Mouse (Mus musculus): ENCODE results near the gene Sit1. TPM values are rescaled to one million over a fixed set of nuclear protein-coding genes. Genes with fewer than 3 reads are reported as not detected.

Gene Sit1
- under 1 TPM in 1 of 4 experiments, not detected in 3; 0.48 TPM for total RNA-seq (2022)

DNA sequence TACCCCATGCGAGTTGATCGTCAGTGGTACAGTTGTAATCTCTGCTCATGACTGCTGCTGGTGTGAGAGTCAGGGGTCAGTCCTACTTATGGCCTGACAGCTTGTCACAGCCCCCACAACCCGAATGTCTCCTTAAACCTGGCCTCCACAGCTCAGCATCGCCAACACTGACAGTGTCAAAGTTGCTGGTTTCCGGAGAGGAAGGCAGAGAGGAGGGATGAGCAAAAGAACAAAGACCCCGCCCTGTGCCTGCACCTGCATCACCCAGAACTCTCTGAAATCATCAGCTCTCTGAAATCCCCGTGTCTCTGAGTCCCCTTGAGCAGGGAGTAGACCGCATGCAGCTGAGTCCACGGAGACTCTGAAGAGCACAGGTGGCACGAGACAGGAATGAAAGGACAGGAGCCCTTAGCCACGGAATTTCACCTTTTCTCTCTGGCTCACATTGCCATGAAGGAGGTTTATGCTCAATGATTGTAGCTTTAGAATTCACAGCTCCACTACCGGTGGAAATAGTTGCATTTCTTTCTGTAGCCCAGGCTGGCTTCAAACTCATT, at the start of gene Sit1:
TSS of gene Sit1 (minus strand) at position 200 of the 557 bp plus-strand sequence.
- no peak for DNase-seq

DNA sequence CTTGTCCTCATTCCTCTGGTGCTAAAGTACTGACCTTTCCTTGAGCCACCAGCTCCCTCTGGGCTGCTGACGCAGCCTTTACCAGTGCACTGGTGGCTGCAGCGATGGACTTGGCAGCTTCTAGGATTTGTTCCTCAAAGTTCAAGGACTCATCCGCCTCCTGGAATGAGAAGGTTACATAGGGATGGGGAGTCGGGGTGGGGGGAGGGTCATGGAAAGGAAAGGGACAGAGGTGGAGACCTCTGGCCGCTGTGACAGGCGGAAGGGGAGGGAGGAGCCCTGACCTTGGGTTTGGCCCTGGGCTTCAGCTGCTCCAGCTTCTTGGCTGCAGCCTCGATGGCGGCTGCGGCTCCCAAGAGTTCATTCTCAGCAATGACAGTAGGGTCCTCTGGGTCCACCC, 49.7 kb upstream of the Sit1 start:
- DNase-seq = peak; percentile 88

DNA sequence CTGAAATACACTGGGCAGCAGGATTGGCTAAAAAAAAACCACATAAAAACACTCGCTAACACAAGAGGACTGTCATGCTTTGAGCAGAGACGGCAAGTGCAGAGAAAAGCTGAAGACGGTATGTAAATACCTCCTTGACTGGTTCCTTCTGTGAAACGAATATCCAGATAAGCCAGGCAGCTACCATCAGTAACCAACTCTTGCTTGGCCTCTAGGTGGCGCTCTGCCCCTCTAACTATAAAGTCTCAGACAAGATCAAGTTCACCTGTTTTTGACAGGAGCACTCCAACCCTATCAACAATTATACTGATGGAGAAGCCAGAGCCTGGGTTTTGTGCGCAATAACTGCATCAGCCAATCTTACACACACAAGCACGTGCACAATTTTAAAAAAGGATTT, 47.0 kb upstream of the Sit1 start:
- DNase-seq = no peak

- no peak for DNase-seq
These were observed 46.6 kb upstream of the Sit1 start for GRCm38 (mm10) chr4:43530081-43530501.

DNA sequence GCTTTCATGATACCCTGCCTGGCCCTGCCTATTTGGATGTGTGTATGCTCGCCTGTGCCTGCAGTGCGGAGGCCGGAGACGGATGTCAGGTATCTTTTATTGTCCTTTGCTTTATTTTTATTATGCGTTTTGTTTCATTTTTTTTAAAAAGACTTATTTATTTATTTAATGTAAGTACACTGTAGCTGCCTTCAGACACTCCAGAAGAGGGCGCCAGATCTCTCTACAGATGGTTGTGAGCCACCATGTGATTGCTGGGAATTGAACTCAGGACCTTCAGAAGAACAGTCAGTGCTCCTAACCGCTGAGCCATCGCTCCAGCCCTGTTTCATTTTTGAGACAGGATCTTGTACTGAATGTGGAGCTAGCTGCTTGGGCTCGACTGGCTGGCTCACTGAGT, 45.0 kb upstream of the Sit1 start:
- DNase-seq = no peak

- DNase-seq = no peak
These were observed 44.3 kb upstream of the Sit1 start for GRCm38 (mm10) chr4:43527880-43528279.

- DNase-seq = peak; percentile 78
These were observed 36.4 kb upstream of the Sit1 start for GRCm38 (mm10) chr4:43519956-43520355.

DNA sequence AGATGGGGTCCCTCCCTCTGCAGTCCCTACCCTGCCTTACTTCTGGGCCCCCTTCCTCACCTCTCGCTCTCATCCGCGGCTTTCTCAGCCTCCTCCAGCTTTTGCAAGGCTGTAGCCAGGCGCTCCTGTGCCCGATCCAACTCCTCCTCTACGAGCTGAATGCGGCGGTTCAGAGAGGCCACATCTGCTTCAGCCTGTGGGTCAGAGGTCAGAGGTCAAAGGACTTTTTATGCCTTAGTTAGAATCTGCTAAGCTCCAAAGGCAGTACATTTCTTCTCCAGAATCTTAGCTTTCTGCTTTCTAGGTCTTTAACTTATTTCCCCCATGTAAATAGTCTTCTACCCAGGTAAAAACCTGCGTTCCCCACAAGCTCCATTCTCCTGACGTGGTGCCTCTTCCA, 36.0 kb upstream of the Sit1 start:
- no peak for DNase-seq

DNA sequence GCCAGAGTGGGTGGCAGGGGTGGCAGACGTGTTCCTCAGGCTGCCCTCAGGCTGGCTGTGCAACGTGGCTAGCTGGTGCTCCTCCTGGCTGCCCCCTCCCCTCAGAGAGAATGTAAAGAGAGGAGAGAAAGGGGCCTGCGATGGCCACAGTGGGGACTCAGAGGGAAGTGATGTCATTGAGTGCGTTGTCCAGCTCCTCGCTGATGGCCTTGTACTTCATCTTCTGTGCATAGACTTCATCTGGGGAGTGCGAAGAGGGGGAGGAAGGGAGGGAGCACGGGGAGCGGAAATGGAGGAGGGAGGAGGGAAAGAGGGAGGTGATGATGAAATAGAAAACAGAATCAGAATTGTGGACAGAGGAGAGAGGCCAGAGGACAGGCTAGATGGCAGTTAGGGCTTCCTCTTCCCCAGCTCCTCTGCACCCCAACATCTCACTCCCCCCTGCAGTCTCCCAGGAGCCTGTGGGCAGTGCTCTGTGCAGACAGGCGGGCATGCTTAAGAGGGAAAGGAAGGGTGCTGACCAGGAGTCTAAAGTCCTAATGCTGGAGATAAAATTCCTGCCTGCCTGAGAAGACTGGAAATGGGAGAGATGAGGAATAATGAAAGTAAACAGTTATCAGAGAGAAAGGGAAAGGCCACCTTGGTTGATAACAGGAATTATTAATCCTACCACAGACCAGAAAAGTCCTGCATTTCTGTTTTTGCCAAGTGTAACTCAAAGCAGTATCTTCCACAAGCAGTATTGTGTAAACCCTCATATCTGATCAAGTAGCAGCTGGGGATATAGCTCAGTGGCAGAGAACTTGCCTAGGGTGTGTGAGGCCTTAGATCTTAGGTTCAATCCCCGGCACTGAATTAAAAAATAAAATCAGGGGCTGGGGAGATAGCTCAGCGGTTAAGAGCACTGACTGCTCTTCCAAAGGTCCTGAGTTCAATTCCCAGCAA, 32.5 kb upstream of the Sit1 start:
- no peak for DNase-seq

GRCm38 (mm10) chr4:43513791-43514190, 30.3 kb upstream of the Sit1 start:
- no peak for DNase-seq

- DNase-seq = no peak
These were observed 29.8 kb upstream of the Sit1 start for GRCm38 (mm10) chr4:43513300-43513699.

- DNase-seq = no peak
These were observed 29.1 kb upstream of the Sit1 start for GRCm38 (mm10) chr4:43512653-43513052.

DNA sequence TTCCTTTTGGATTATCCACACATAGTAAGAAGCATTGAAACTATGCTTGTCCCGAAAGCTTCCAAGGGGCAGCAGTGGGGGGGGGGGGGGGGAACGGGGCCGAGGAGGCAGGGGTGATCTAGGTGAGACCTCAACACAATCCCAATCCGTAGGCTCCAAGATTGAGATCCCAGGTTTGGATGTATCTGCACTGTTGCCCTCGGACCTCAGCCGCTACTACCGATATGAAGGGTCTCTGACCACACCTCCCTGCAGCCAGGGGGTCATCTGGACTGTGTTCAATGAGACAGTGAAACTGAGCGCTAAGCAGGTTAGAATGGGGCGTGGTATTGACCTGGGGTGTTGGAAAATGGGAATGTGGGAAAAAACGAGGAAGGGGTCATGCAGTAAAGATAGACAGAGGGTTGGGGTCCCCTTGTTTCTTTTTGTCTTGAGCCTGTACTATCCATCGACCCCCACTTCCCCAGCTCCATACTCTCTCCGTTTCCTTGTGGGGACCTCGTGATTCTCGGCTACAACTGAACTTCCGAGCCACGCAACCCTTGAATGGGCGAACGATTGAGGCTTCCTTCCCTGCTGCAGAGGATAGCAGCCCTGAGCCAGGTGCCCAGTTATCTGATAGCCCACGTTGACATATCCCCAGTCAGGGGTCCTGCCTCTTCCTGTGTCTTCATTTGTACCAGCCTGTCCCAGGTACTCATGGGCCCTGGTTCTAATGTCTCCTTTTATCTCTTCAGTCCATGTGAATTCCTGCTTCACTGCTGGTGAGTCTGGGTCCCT, 28.3 kb upstream of the Sit1 start:
- DNase-seq = no peak

DNA sequence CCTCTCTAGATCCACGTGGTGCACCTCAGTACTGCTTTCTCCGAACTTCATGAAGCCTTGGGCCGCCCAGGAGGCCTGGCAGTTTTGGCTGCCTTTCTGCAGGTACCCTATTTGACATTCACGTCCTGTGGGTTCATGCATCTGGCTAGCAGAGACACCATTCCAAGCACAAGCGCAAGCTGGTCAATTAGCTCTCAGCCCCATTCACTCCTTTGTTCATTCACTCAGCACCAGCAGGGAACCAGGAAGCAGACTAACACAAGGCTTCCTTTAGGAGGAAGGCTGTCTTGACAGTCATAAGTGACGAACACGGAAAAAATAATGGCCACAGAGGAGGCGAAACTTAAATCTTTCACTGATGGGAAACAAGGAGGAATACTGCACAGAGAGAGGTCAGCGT, 25.6 kb upstream of the Sit1 start:
- DNase-seq = no peak

DNA sequence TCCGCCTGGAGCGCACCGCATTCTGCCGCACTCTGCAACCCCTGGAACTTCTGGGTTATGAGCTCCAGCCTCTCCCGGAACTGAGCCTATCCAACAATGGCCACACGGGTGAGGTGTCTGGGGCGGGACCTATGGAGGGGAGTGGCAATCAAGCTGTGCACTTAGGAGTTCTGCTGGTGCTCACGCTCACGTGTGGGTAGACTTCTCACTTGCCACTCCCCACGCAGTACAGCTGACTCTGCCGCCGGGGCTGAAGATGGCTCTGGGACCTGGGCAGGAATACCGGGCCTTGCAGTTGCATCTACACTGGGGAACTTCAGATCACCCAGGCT, 25.1 kb upstream of the Sit1 start:
- DNase-seq = no peak

- DNase-seq = no peak
These were observed 24.6 kb upstream of the Sit1 start for GRCm38 (mm10) chr4:43507938-43508665.

GRCm38 (mm10) chr4:43506536-43507185, 23.1 kb upstream of the Sit1 start, which contains the start of gene Car9:
Gene Car9, plus strand, starts transcription at chr4:43506966.
- DNase-seq = no peak

DNA sequence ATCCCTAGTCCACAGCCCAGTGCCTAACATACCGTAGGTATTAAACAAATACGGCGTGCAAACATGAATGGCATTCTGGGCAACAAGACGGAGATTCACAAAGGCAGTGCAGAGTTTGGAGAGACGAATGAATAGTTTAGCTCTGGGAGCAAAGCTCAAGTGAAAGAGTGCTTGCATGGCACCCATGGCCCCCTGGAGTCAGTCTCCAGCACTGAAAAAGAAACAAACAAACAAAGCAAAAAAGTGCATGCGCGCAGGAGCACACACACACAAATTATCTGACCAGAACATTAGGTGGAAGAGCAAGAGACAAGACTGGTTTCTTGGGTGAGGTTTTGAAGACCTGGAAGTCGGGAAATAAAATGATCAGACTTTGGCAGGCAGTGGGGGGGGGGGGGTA, 22.5 kb upstream of the Sit1 start:
- no peak for DNase-seq

DNA sequence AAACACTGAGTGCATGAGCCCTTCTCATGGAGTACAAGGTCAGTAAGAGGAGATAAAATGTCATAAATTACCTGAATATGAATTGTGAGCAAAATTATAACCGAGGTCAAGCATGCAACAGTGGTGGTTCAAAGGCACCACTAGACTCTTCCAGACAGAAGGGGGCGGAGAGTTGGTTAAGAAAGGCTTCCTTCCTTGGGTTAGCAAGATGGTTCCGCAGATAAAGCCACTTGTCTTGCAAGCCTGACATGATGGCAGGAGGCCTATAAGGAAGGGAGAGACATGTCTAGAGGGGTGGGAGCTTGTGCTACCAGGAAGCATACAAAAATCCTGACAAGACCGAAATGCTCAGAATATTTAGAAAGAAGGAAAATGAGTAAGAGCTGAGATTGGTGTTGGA, 20.7 kb upstream of the Sit1 start:
- no peak for DNase-seq

- DNase-seq = no peak
These were observed 20.0 kb upstream of the Sit1 start for GRCm38 (mm10) chr4:43503506-43503905.

GRCm38 (mm10) chr4:43503041-43503440, 19.5 kb upstream of the Sit1 start:
- no peak for DNase-seq
